Mouse (Mus musculus): ENCODE measurements around the gene Cox10.

DNA sequence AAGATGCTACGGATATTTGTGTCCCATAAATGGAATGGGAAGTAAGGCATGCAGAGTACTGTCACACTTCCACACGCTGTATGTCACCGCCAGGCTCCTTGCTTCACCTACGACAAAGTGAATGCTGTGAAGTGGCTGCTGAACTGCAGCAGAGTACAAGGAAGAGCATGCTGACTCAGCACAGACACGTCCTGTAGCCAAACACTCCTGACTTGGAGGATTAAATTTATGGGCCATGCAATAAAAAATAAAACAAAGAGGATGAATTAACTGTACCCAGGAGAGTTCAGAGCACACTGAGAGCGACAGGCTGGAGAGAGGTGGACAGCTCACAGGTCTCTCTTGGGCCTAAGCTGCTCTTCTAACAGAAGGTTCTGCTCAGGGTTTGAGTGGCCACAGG is 79.8 kb downstream of the Cox10 start:
- no peak for TF ChIP-seq CTCF (IDR thresholded peaks at IDR 0.05)
- no peak for TF ChIP-seq EP300 (IDR thresholded peaks at IDR 0.05)
